Mouse (Mus musculus) cerebellum, postnatal 36 days (tissue): ENCODE data around the gene Clec16a.

Source experiments
- DNase-seq, 2 experiments: peaks; one replicate each; pipeline ENCODE4 v3.0.0; 2021 to 2022; ENCODE audit warnings: mixed read lengths in 2 of 2

Clec16a gene

DNA sequence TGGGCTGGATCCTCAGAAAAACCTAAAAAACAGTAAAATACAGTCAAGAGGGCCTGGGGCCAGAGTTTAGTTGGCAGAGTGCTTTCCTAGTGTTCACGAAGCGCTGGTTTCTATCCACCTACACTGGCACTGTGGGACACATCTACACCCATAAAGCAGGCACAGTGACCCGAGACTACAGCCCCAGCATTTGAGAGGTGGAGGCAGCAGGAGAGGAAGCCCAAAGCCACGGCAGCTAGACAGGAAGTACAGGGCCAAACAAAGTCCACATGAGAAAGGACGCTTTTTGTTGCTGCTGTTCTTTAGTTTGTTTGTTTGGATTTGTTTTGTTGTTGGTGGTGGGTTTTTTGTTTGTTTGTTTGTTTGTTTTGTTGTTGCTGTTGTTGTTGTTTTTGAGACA lies 8.8 kb upstream of the Clec16a start:
- no peak for DNase-seq

DNA sequence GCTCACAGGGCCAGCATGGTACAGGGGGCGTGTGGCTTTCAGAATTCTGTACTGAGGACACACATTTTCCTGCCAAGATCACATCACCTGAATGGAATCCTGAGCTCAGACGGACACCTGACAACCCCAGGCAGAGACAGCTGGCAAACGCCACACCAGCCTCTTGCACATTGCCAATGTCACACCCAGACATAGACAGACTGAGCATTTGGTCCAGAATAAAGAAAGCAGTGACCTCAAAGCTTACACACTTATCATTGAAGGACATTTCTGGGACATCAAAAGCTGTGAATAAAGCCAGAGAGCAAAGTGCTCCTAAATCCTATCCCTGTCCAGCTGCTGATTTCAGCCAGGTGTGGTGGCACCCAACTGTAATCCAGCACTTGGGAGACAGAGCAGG lies 8.2 kb upstream of the Clec16a start:
- DNase-seq: no peak

DNA sequence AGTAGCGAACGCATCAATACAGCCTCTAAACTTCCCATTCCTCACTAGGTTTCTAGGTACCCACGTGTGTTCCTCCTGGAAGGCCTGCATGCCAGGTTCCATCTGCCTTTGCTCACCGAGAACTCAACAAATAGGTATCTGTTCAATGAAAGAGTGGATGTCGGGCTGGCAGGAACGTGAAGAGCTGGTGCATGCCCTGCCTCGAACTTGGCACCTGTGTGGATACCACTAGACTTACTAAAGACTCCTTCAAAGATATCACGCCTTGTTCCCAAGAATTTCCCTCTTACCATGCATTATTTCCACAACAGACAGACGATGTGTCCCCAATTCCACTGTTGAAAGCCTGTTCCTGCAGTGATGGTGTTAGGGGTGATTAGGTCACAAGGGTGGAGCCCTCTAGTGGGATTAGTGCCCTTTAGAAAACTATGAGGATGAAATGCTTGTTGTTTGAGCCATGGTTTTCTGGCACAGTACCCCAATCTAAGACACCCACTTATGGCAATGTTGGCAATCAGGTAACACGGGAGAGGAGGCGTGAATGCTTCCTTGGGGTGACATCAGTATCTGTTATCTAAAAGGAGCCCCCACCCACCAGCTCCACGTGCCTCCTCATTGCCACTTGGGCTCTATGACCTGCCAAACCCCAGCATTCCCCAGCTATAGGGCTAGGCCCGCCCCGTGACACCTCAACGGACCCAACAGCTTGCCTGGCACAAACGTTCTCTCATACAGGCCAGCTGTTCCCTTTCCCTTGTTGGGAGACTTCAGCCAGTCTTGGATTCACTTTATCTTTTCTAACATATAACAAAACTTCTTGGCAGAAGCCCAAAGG lies 4.2 kb upstream of the Clec16a start:
- no peak for DNase-seq

DNA sequence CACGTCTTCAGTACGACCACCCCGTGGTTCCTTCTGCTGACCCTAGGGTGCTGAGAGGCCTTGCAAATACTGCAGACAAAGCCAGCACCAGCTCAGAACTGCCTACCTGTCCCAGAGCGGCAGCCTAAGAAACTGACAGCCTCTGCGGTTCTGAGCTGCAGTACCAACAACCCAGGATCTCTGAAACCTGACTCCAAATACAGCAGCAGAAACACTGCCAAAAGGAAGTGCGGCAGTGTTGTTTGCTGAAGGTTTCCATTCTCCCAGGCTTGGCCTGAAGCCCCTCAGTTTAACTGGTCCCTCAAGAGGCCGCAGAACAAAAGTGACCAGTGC lies 3.6 kb upstream of the Clec16a start:
- DNase-seq: peak in 1 of 2 experiments; percentile 45

DNA sequence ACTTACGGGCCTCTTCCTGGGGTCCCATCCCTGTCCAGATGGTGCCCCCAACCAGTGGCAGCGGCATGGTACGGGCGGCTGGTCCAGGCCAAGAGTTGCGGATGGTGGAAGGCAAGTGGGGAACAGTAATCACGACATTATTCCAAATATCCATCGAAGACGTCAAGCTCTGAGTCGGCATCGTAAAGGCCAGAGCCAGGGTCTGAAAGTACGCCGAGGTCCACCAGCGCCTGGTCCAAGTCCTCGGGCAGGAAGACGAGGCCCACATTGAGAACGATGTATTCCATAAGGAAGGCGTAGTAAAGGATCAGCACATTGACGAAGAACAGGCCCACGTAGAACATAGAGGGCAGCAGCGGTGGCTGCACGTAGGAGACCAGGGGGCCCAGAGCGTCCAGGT lies 2.9 kb upstream of the Clec16a start:
- peak in 1 of 2 experiments; percentile 47 for DNase-seq

DNA sequence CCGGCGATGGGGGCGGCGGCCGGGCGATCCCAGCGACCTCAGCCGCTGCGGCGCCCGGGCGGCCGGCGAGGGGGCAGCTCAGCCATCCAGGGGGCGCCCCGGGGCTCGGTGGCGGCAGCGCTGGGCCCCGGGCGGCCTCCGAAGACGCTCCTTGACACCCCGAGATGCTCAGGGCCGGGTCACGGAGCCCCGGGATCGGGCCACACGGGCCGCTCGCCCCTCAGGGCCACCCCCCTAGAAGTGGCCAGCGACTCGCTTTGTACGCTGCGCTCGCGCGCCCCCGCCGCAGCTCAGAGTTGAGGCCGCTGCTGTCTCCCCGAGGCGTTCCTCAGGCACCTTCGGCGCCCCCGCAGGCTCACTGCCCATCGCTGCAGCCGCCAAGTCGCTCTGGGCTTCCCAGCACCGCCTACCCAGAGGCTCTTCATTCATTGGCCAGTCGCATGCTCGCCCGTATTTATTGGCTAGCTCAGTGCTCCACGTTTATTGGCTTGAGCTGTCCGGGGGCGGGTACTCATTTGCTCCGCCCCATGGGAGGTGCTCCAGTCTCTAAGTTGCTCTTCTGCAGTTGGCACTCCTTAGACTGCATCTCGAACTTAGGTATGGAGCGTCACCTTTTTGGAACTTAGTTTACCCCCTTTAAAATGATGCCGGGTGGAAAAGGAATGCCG lies 2.3 kb upstream of the Clec16a start, which contains the start of gene Dexi:
Dexi (minus strand) TSS at position 357 of the 668 bp plus-strand sequence.
- DNase-seq: peak; percentile 94

DNA sequence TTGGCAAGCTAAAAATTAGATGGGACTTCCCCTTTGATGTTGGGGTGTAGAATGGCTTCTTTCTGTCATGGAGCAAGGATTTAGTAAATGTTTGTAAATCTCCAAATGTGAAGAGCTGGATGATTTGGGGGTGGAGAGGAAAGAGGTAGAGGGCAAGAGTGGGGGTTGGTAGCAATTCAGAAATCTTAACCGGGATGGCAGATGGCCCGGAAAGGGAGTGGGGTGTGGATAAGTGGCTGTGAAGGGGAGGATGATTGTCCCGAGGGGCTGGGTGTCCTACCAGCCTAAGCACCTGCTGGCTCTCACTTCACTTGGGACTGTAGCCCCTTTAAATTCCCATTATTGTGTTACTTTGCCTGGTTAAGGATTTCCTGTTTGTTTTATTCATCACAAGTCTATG lies 1.7 kb downstream of the Clec16a start:
- no peak for DNase-seq

DNA sequence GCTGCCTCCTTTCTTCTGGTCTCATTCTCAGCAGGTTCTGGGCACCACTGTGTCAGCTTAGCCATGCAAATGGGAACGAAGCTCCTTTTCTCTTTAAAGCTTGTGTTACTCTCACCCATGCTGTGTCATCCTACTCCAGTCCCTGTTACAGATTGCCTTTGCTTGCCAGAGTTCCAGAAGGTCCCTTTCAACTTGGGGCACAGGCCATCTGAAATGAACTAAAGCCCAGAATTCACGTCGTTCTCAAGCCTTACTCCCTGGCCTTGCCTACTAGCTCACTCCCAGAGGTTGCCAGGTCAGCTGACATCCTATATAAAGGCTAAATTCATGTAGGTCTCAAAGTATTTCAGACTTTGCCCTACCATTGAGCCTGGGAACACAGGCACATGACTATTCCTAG lies 3.8 kb downstream of the Clec16a start:
- DNase-seq: no peak

DNA sequence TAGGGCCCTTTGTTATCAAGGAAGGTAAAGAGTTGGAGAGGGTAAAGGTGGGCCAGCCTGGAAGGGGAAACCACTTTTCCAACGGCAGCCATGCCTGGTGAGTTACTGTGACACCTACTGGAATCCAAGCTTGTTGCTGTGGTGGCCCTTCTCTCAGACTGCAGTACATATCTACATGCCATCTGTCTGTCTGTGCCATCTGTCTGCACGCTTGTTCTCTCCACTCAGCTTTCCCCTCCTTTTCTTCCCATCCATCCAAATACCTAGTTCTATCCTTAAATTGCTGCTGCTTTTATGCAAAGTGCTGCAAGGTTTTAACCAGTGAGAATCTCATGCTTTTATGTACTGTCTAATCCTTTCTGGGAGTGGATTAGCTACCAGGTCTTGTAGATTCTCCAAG lies 4.5 kb downstream of the Clec16a start:
- DNase-seq: no peak

DNA sequence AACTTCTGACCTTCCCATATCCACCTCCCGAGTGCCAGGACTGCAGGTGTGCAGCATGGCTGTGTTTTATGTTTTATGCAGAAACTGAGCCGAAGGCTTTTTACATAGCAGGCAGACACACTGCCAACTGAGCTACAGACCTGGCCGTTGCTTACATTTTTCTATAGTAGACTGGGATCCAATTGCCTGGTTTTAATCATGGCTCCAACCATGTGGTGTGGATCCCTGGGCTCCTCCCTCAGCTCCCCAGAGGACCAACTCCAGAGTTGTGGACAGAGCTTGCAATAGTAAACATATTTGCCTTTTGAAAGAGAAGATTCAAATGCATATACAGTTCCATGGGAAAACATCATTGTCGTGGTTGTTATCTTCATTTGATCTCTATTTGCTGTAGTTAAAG lies 6.5 kb downstream of the Clec16a start:
- no peak for DNase-seq

DNA sequence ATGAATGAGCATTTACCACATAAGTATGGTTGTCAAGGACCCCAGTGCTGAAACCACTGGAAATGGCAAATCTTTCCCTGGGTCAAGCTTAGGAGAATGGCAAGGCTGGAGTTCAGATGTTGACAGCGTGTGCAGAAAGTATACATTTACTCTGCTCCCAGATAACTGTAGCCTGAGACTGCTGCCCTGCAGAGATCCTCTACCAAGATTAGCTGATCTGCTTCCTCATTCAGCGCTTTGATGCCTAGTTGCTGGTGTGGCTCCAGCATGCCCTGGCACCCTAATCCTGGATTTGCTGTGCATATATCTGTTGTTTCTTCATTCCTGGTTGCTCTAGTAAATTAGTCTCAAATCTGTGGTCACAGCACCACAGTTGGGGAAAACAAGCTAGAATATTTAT lies 8.7 kb downstream of the Clec16a start:
- no peak for DNase-seq

DNA sequence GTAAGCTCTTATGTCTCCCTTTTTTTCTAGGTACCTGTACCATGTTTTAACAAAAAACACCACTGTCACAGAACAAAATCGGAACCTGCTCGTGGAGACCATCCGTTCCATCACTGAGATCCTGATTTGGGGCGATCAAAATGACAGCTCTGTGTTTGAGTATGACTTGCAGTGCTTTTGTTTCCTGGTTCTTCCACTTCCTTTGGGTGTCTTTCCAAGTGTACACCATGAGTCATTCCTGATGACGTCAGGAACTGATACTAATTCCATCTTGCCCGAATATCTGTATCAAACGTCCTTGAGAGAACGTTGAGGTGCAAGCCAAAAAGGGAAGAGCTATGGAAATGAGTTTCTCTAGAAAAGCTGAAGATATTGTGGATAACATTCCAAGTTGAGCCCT lies 14.9 kb downstream of the Clec16a start:
- DNase-seq: no peak

DNA sequence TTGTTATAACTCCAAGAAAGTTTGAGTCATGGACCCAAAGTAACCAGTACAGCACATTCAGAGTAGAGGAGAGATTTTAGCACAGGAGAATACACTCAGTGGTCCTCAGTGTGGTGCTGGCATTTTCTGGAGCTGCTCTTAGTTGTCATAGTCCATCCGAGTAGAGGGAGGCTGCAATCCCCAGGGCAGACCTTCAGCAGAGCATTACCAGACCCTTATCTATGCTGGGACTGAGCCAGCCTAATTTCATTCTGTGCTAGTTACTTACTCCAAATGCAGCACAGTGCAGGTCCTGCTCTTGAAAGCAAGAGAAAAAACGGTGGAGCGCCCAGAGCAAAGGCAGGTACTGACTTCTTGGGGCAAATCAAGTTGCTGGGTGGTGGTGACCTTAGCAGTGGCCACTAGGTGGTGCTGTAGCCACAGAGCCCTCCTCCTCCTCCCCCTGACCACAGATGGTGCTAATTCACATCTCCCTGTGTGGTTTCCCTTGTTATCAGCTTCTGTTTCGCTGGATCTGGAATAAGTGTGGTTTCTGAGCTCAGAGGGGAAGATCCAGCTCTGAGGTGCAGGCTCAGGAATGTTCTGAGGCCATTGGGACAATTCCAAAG lies 20.2 kb downstream of the Clec16a start:
- peak; percentile 78 to 81 for DNase-seq

DNA sequence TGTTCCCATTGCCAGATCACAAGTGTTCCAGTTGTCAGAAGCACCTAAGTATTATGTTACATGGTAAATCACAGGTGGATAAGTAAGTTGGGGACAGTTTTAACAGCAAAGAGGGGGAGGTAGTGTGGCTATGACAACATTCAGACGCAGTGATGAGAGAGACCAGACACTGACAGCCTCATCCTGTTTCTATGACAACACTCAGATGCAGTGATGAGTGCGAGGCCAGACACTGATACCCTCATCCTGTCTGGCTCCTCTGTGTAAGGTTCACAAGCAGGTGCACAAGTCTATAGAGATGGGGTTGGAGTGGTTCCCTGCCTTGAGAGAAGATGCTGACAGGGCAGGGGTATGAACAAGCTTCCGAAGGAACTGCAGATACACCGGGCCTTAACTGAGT lies 22.0 kb downstream of the Clec16a start:
- DNase-seq: no peak

DNA sequence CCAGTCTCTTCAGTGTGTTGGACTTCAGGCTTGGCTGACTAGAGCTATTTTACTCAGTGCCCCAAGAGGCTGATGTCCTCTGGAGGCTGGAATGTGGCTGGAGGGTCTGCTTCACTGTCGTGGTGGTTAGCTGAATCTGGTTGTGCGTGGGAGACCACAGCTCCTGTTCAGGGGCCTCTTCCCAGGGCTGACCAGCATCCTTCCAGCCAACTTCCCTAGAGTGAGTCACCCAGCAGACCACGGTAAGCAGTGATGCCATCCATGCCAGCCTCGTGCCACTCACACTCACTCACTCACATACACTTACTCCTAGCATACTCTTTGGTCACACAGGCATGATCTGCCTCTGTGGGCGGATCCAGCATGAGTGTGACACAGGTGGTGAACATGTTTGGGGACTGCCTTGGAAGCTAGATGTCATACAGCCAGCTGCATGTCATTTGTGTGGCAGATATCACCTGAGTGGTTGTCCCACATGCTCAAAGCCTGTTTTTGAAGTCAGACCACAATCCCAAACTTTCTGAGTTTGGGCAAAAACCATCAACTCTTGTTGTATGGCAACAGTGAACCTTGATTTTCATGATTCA lies 24.8 kb downstream of the Clec16a start:
- no peak for DNase-seq

DNA sequence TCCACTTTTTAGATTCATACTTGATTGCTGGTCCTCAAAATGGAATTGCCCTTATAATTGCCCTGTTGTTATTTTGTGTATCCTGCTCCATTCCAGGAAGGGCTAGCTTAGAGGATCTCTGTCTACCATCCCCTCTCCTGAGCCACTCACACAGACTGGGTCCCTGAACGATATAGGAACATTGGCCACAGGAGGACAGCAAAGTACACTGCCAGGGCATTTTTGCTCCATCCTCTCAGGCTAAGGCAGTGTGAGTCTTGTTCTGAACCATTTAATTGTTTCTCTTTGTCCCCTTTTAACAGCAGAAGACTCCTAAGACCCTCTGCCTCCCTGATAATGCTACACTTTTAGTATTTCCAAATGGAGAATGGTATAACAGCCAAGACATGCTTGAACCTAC lies 25.6 kb downstream of the Clec16a start:
- DNase-seq: peak; percentile 72 to 79

DNA sequence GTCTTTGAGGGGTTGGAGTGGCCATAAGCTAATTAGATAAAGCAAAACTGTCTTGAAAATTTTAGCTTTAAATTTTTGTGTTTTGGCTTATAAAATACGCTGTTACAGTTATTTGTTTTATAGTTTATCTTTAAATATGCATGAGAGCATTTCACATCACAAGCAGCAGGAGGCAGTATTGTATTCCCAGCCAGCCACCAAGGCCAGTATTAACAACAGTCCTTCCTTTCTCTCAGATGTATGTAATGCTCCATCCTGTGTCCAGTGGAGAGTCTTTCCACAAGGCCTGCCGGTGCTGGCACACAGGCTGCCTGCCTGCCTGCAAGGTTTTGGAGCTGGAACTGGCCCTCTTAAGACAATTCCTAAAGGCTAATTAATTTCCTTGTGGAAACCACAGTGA lies 26.7 kb downstream of the Clec16a start:
- DNase-seq: peak in 1 of 2 experiments; percentile 12

DNA sequence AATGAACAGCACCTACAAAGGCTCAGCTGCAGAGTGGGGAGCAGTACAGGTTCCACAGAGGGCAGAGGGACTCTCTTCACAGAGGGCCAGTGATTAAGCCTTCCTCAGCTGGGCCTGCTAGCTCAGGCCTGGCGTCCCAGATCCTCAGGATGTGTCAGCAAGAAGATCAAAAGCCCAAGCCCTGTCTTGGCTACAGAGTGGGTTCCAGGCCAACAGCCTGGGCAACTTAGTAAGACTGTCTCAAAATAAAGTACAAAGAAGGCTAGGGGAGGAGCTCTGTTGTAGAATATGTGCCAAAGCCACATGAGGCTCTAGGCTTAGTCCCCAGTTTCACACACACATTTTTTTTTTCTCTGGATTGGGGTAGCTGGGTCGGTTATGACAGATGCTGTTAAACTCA lies 29.8 kb downstream of the Clec16a start:
- DNase-seq: no peak

DNA sequence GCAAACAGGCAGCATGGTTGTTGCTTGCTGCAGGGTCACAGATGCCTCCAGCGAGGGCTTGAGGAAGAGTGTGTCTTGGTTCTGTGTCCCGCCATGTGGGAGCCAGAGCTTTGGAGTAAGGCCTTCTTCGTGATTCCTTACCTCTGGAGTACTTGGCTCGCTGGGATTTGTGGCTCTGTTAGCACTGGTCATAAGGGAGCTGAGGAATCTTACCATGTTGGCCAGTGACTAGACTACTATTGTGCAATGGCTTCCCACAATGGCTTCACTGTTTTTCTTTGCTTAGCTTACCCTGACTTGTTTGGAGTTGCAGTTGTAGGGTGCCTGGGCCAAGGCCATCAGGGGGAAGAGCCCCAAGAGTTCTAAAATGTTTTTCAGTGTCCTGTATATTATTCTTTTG lies 30.8 kb downstream of the Clec16a start:
- no peak for DNase-seq

DNA sequence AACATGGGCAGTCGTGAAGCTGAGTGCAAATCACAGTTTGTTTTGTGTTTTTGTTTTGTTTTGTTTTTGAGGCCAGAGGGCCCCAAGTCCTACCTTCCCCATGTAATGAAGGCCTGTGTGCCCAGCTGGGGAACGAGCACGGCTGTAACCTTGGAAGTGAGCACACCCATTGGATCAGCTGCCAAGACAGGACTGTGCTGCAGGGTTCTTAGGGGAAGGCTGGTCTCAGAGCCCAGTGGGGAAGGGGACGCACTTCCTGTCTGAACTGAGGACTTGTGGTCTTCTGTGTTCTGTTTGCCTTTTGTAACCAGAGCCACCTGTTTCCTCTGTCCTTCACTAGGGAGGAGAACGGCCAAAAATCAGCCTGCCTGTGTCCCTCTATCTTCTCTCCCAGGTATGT lies 32.4 kb downstream of the Clec16a start:
- no peak for DNase-seq

DNA sequence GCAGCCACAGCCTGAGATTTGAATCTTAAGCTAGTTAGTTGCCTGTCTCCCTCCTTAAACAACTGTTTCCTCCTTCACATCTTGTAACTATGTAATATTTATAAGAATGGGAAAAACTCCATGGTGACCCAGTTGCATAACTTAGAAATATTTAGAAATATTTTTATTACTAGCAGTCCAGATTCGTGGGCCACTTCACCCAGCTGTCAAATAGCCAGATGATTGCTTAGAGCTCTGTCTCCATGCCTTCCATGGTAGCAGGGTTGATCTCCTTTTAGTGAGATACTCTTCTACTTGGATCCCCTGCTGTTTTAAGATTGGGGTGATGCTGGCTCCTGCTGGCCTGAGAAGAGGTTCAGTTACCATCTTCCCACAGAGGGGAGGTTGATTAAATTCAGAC lies 33.2 kb downstream of the Clec16a start:
- DNase-seq: no peak

DNA sequence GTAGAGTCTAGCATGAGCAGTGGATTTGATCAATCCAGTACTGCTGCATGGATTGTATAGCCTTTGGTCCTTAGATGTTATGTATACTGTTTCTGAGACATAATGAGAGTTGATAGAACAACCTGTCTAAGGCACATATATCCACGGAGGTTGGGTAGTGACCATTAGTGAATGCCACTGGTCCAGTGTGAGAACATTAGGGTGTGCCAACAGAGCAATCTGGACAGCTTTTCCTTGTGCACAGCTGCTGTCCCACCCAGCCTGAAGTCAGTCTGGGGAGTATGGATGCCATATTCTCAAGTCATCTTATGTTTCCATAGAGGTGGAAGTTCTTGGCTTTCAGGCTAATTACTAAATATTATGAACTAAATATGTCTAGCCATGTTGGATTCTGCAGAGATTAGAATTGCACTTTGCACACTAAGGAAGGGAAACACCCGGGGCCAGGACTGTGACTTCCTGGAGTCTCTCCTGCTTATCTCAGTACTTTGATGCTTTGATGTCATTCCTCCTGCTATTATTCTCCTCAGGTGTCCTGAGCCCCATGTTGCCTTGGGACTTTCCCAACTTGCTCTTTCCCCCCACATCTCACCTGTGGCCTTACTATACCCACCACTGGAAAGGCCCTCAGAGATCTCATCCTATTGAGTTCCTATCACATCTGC lies 36.2 kb downstream of the Clec16a start:
- no peak for DNase-seq

DNA sequence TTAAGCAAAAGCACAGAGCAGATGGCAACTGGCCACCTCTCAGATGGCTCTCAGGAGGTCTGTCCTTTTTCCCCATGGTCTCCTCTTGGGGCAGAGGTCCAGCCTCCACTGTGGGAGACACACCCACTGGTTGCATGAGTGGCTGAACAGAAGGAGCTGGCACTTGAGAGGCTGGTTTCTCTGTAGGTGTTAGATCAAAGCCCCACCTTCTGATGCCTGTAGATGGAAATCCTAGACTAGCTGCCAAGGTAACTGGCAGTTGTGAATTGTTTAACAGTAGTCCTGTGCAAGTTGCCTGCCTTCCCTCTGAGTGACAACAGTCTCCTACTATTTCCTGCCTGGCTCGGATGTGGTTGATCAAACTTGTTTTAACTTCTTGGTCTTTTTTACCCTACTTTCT lies 40.0 kb downstream of the Clec16a start:
- DNase-seq: peak in 1 of 2 experiments; percentile 19
